In genomic region chr4:151300706-151301105, GRCm38 (mm10) we compare ENCODE assay signal across 9 mouse cellular contexts.
DNase-seq lines count a peak whose midpoint lies in the region; ATAC-seq lines count a peak whose summit lies in the region.
"Had no signal": no experiment of that assay in that cellular context is flagged by ENCODE, and none has a peak within 500 bp of the region (broad histone marks: within the 10 kb centered on the region; RNA-seq: fewer than 3 reads in every experiment).

No protein-coding gene starts in this region.

- H3K27ac ChIP-seq in embryonic facial prominence, embryonic 15.5 days (replicated peaks) = no peak overlapping the region
- H3K27ac ChIP-seq in neural tube, embryonic 14.5 days (ENCODE audit: low read depth, low read length) = no peak overlapping the region
- H3K27ac ChIP-seq: embryonic facial prominence, embryonic 12.5 days had no signal

- H3K9me3 ChIP-seq in embryonic facial prominence, embryonic 15.5 days (replicated peaks) = no peaks in the 10 kb centered on the region
- no peaks in the 10 kb centered on the region for H3K9me3 ChIP-seq in neural tube, embryonic 14.5 days (ENCODE audit: control insufficient read depth, low read length)
- H3K9me3 ChIP-seq: embryonic facial prominence, embryonic 12.5 days had no signal

- DNase-seq in left cerebral cortex, adult 18-20 months (ENCODE audit: low spot score in 2 of 2) = peak; percentile 35 to 45
- DNase-seq in left cerebral cortex, adult 9 months (ENCODE audit: low spot score in 2 of 2) = no peak
- peak; percentile 45 for DNase-seq in R1 (ENCODE audit: low read depth, low spot score)
- DNase-seq in natural killer cell, adult 2 months (ENCODE audit: low spot score in 2 of 2) = no peak
- no peak for DNase-seq in ovary, postnatal 14 days (ENCODE audit: low spot score)

- H3K4me1 ChIP-seq in embryonic facial prominence, embryonic 15.5 days = peaks cover 31% of the 10 kb centered on the region
- peaks cover 8% of the 10 kb centered on the region; the same call in 1 of the 2 replicates for H3K4me1 ChIP-seq in neural tube, embryonic 14.5 days (ENCODE audit: control insufficient read depth, insufficient read depth, low read length)

- 0 out of 2 replicates have a peak, but pooled peaks have one; percentile 41 for ATAC-seq in embryonic facial prominence, embryonic 15.5 days (ENCODE audit: insufficient number of reproducible peaks, low FRiP score, low TSS enrichment, low read depth)
- ATAC-seq in neural tube, embryonic 14.5 days (ENCODE audit: low read depth) = 0 out of 2 replicates have a peak, but pooled peaks have one; percentile 28
- ATAC-seq in megakaryocyte, adult 5-6 weeks (ENCODE audit: poor library complexity, severe bottlenecking) = no peak

- WGBS in embryonic facial prominence, embryonic 15.5 days = 17% methylated on average over 15 of the region's 15 CpGs
- WGBS in neural tube, embryonic 14.5 days = 16% methylated on average over 15 of the region's 15 CpGs

- H3K4me2 ChIP-seq in embryonic facial prominence, embryonic 15.5 days (replicated peaks) = no peak overlapping the region; the same call in 1 of the 2 replicates
- H3K4me2 ChIP-seq in neural tube, embryonic 14.5 days (ENCODE audit: low read depth, low read length) = no peak overlapping the region
- H3K4me2 ChIP-seq: embryonic facial prominence, embryonic 12.5 days had no signal

- peaks cover 5% of the 10 kb centered on the region; the same call in 1 of the 2 replicates for H3K27me3 ChIP-seq in embryonic facial prominence, embryonic 15.5 days
- H3K27me3 ChIP-seq in neural tube, embryonic 14.5 days (ENCODE audit: control insufficient read depth, insufficient read depth, low read length) = no peaks in the 10 kb centered on the region

- H3K9ac ChIP-seq in embryonic facial prominence, embryonic 15.5 days = no peak overlapping the region
- no peak overlapping the region for H3K9ac ChIP-seq in neural tube, embryonic 14.5 days (replicated peaks; ENCODE audit: low read depth, low read length)
- H3K9ac ChIP-seq: embryonic facial prominence, embryonic 12.5 days had no signal

- H3K4me3 ChIP-seq in embryonic facial prominence, embryonic 15.5 days (replicated peaks) = no peak overlapping the region
- H3K4me3 ChIP-seq in neural tube, embryonic 14.5 days (ENCODE audit: low read depth, low read length) = no peak overlapping the region
- H3K4me3 ChIP-seq: embryonic facial prominence, embryonic 12.5 days had no signal

- H3K36me3 ChIP-seq in embryonic facial prominence, embryonic 15.5 days = no peaks in the 10 kb centered on the region
- no peaks in the 10 kb centered on the region for H3K36me3 ChIP-seq in neural tube, embryonic 14.5 days (ENCODE audit: control insufficient read depth, insufficient read depth, low read length)
- H3K36me3 ChIP-seq: embryonic facial prominence, embryonic 12.5 days had no signal

Comparison
In these comparisons a context has a peak if more than half of its experiments do, and no peak if none do; other contexts are left out.
1. DNase-seq: peak in left cerebral cortex, adult 18-20 months (2 of 2) and R1 (single experiment); none in left cerebral cortex, adult 9 months (0 of 2), natural killer cell, adult 2 months (0 of 2) and ovary, postnatal 14 days (single experiment).